Mouse (Mus musculus): ENCODE measurements around the gene Wfikkn2.

Gene Wfikkn2

GRCm38 (mm10) chr11:94253156-94253555 is 7.4 kb upstream of the Wfikkn2 start:
- Histone ChIP-seq H3K36me3 (ENCODE audit: insufficient read depth, low read length) (no peaks in the 10 kb centered on the region), H3K27me3 (ENCODE audit: insufficient read depth, low read length) (peaks cover 23% of the 10 kb centered on the region), H3K4me3 (replicated peaks; ENCODE audit: low read length) (no peak overlapping the region), H3K9me3 (ENCODE audit: low read length) (peaks cover 8% of the 10 kb centered on the region), H3K4me1 (replicated peaks; ENCODE audit: low read depth, low read length) (0 out of 2 replicates have a peak, but pooled peaks cover 8% of the 10 kb centered on the region)
- TF ChIP-seq CTCF (conservative IDR thresholded peaks at IDR 0.05; ENCODE audit: low read length) (no peak), NANOG (IDR thresholded peaks at IDR 0.05; ENCODE audit: borderline replicate concordance, low read length) (no peak), POU5F1 (IDR thresholded peaks at IDR 0.05; ENCODE audit: borderline replicate concordance, low read length) (no peak)

GRCm38 (mm10) chr11:94246789-94247061 is 920 bp upstream of the Wfikkn2 start:
- no peak for TF ChIP-seq POU5F1 (IDR thresholded peaks at IDR 0.05; ENCODE audit: borderline replicate concordance, low read length)
- TF ChIP-seq NANOG (IDR thresholded peaks at IDR 0.05; ENCODE audit: borderline replicate concordance, low read length), result no peak
- no peak for TF ChIP-seq CTCF (conservative IDR thresholded peaks at IDR 0.05; ENCODE audit: low read length)
- no peaks in the 10 kb centered on the region for H3K36me3 ChIP-seq (ENCODE audit: insufficient read depth, low read length)

GRCm38 (mm10) chr11:94244385-94244784 is 1.4 kb downstream of the Wfikkn2 start:
- H3K27me3 ChIP-seq (ENCODE audit: insufficient read depth, low read length), result peaks cover 69% of the 10 kb centered on the region
- H3K4me3 ChIP-seq (replicated peaks; ENCODE audit: low read length), result no peak overlapping the region
- no peaks in the 10 kb centered on the region for H3K36me3 ChIP-seq (ENCODE audit: insufficient read depth, low read length)
- no peaks in the 10 kb centered on the region for H3K9me3 ChIP-seq (ENCODE audit: low read length)
- peaks cover 43% of the 10 kb centered on the region for H3K4me1 ChIP-seq (replicated peaks; ENCODE audit: low read depth, low read length)
- TF ChIP-seq POU5F1 (IDR thresholded peaks at IDR 0.05; ENCODE audit: borderline replicate concordance, low read length) (no peak), NANOG (IDR thresholded peaks at IDR 0.05; ENCODE audit: borderline replicate concordance, low read length) (no peak), CTCF (conservative IDR thresholded peaks at IDR 0.05; ENCODE audit: low read length) (no peak)

More at GRCm38 (mm10) chr11:94246789-94247061, 920 bp upstream of the Wfikkn2 start:
- H3K4me3 ChIP-seq (replicated peaks; ENCODE audit: low read length), result no peak overlapping the region
- peaks cover 37% of the 10 kb centered on the region for H3K4me1 ChIP-seq (replicated peaks; ENCODE audit: low read depth, low read length)
- H3K27me3 ChIP-seq (ENCODE audit: insufficient read depth, low read length), result peaks cover 54% of the 10 kb centered on the region
- H3K9me3 ChIP-seq (ENCODE audit: low read length), result no peaks in the 10 kb centered on the region

- no peak for TF ChIP-seq CTCF (conservative IDR thresholded peaks at IDR 0.05; ENCODE audit: low read length)
- TF ChIP-seq POU5F1 (IDR thresholded peaks at IDR 0.05; ENCODE audit: borderline replicate concordance, low read length), result no peak
- no peak for TF ChIP-seq NANOG (IDR thresholded peaks at IDR 0.05; ENCODE audit: borderline replicate concordance, low read length)
- Histone ChIP-seq H3K9me3 (ENCODE audit: low read length) (no peaks in the 10 kb centered on the region), H3K4me3 (replicated peaks; ENCODE audit: low read length) (peak overlapping the region; percentile 59), H3K4me1 (replicated peaks; ENCODE audit: low read depth, low read length) (peaks cover 45% of the 10 kb centered on the region), H3K36me3 (ENCODE audit: insufficient read depth, low read length) (no peaks in the 10 kb centered on the region), H3K27me3 (ENCODE audit: insufficient read depth, low read length) (peaks cover 68% of the 10 kb centered on the region)
These were observed 2.2 kb downstream of the Wfikkn2 start for GRCm38 (mm10) chr11:94243422-94244180.

GRCm38 (mm10) chr11:94242760-94243421 is 2.9 kb downstream of the Wfikkn2 start:
- peak overlapping the region; percentile 59 for H3K4me3 ChIP-seq (replicated peaks; ENCODE audit: low read length)
- H3K27me3 ChIP-seq (ENCODE audit: insufficient read depth, low read length), result peaks cover 64% of the 10 kb centered on the region
- TF ChIP-seq CTCF (conservative IDR thresholded peaks at IDR 0.05; ENCODE audit: low read length) (no peak), NANOG (IDR thresholded peaks at IDR 0.05; ENCODE audit: borderline replicate concordance, low read length) (no peak), POU5F1 (IDR thresholded peaks at IDR 0.05; ENCODE audit: borderline replicate concordance, low read length) (no peak)
- no peaks in the 10 kb centered on the region for H3K36me3 ChIP-seq (ENCODE audit: insufficient read depth, low read length)
- peaks cover 45% of the 10 kb centered on the region for H3K4me1 ChIP-seq (replicated peaks; ENCODE audit: low read depth, low read length)
- H3K9me3 ChIP-seq (ENCODE audit: low read length), result no peaks in the 10 kb centered on the region

- no peak for TF ChIP-seq CTCF (conservative IDR thresholded peaks at IDR 0.05; ENCODE audit: low read length)
- TF ChIP-seq POU5F1 (IDR thresholded peaks at IDR 0.05; ENCODE audit: borderline replicate concordance, low read length), result no peak
- no peak for TF ChIP-seq NANOG (IDR thresholded peaks at IDR 0.05; ENCODE audit: borderline replicate concordance, low read length)
- no peaks in the 10 kb centered on the region for H3K9me3 ChIP-seq (ENCODE audit: low read length)
- H3K27me3 ChIP-seq (ENCODE audit: insufficient read depth, low read length), result peaks cover 44% of the 10 kb centered on the region
- peaks cover 39% of the 10 kb centered on the region for H3K4me1 ChIP-seq (replicated peaks; ENCODE audit: low read depth, low read length)
- H3K4me3 ChIP-seq (replicated peaks; ENCODE audit: low read length), result no peak overlapping the region
- H3K36me3 ChIP-seq (ENCODE audit: insufficient read depth, low read length), result no peaks in the 10 kb centered on the region
These were observed 6.1 kb downstream of the Wfikkn2 start for GRCm38 (mm10) chr11:94239706-94240105.

GRCm38 (mm10) chr11:94238786-94239185 is 7.0 kb downstream of the Wfikkn2 start:
- TF ChIP-seq POU5F1 (IDR thresholded peaks at IDR 0.05; ENCODE audit: borderline replicate concordance, low read length), result no peak
- no peak for TF ChIP-seq NANOG (IDR thresholded peaks at IDR 0.05; ENCODE audit: borderline replicate concordance, low read length)
- no peak for TF ChIP-seq CTCF (conservative IDR thresholded peaks at IDR 0.05; ENCODE audit: low read length)
- Histone ChIP-seq H3K9me3 (ENCODE audit: low read length) (no peaks in the 10 kb centered on the region), H3K4me3 (replicated peaks; ENCODE audit: low read length) (no peak overlapping the region), H3K4me1 (replicated peaks; ENCODE audit: low read depth, low read length) (peaks cover 34% of the 10 kb centered on the region), H3K36me3 (ENCODE audit: insufficient read depth, low read length) (no peaks in the 10 kb centered on the region), H3K27me3 (ENCODE audit: insufficient read depth, low read length) (peaks cover 39% of the 10 kb centered on the region)

- Histone ChIP-seq H3K4me1 (replicated peaks; ENCODE audit: low read depth, low read length) (peaks cover 18% of the 10 kb centered on the region), H3K36me3 (ENCODE audit: insufficient read depth, low read length) (no peaks in the 10 kb centered on the region), H3K9me3 (ENCODE audit: low read length) (no peaks in the 10 kb centered on the region), H3K4me3 (replicated peaks; ENCODE audit: low read length) (no peak overlapping the region), H3K27me3 (ENCODE audit: insufficient read depth, low read length) (peaks cover 17% of the 10 kb centered on the region)
- no peak for TF ChIP-seq NANOG (IDR thresholded peaks at IDR 0.05; ENCODE audit: borderline replicate concordance, low read length)
- TF ChIP-seq CTCF (conservative IDR thresholded peaks at IDR 0.05; ENCODE audit: low read length), result peak; percentile 60
These were observed 9.7 kb downstream of the Wfikkn2 start for GRCm38 (mm10) chr11:94236074-94236473.

Measured in E14TG2a.4 (cell line).